Mouse (Mus musculus): ENCODE results near the gene Cenpx. TPM values are rescaled to one million over a fixed set of nuclear protein-coding genes. Genes with fewer than 3 reads are reported as not detected.

The Cenpx gene
- polyA plus RNA-seq, 1 experiment from 2014 or later, result 140 TPM

GRCm38 (mm10) chr11:120719841-120720376 is 6.4 kb upstream of the Cenpx start:
- WGBS, result 86% methylated on average over 13 of the region's 13 CpGs

GRCm38 (mm10) chr11:120719242-120719641 is 5.7 kb upstream of the Cenpx start:
- peaks cover 11% of the 10 kb centered on the region for H3K4me1 ChIP-seq (ENCODE audit: control insufficient read depth, insufficient read depth, low read length)
- no peak overlapping the region for H3K4me2 ChIP-seq (ENCODE audit: low read length)
- ATAC-seq (no peak), DNase-seq (ENCODE audit: low spot score) (no peak)
- H3K27ac ChIP-seq (ENCODE audit: low read depth, low read length), result no peak overlapping the region
- no peaks in the 10 kb centered on the region for H3K27me3 ChIP-seq (replicated peaks; ENCODE audit: control insufficient read depth, insufficient read depth, low read length)
- peaks cover 45% of the 10 kb centered on the region for H3K36me3 ChIP-seq (ENCODE audit: control insufficient read depth, insufficient read depth, low read length)
- no peaks in the 10 kb centered on the region for H3K9me3 ChIP-seq (replicated peaks; ENCODE audit: control insufficient read depth, low read length)
- no peak overlapping the region for H3K9ac ChIP-seq (ENCODE audit: low read length)
- H3K4me3 ChIP-seq (ENCODE audit: low read depth, low read length), result no peak overlapping the region
- 96% methylated on average over 9 of the region's 9 CpGs for WGBS

More at GRCm38 (mm10) chr11:120719841-120720376, 6.4 kb upstream of the Cenpx start:
- H3K9ac ChIP-seq (ENCODE audit: low read length), result no peak overlapping the region
- ATAC-seq (no peak), DNase-seq (ENCODE audit: low spot score) (no peak)
- H3K9me3 ChIP-seq (replicated peaks; ENCODE audit: control insufficient read depth, low read length), result no peaks in the 10 kb centered on the region
- no peaks in the 10 kb centered on the region for H3K27me3 ChIP-seq (replicated peaks; ENCODE audit: control insufficient read depth, insufficient read depth, low read length)
- no peak overlapping the region for H3K4me2 ChIP-seq (ENCODE audit: low read length)
- no peak overlapping the region for H3K4me3 ChIP-seq (ENCODE audit: low read depth, low read length)
- H3K27ac ChIP-seq (ENCODE audit: low read depth, low read length), result no peak overlapping the region
- peaks cover 7% of the 10 kb centered on the region for H3K4me1 ChIP-seq (ENCODE audit: control insufficient read depth, insufficient read depth, low read length)
- H3K36me3 ChIP-seq (ENCODE audit: control insufficient read depth, insufficient read depth, low read length), result peaks cover 45% of the 10 kb centered on the region

GRCm38 (mm10) chr11:120715131-120715530 is 1.6 kb upstream of the Cenpx start:
- Histone ChIP-seq H3K27me3 (replicated peaks; ENCODE audit: control insufficient read depth, insufficient read depth, low read length) (no peaks in the 10 kb centered on the region), H3K4me2 (ENCODE audit: low read length) (no peak overlapping the region), H3K4me3 (ENCODE audit: low read depth, low read length) (no peak overlapping the region), H3K9me3 (replicated peaks; ENCODE audit: control insufficient read depth, low read length) (no peaks in the 10 kb centered on the region), H3K27ac (ENCODE audit: low read depth, low read length) (no peak overlapping the region), H3K4me1 (ENCODE audit: control insufficient read depth, insufficient read depth, low read length) (peaks cover 9% of the 10 kb centered on the region), H3K9ac (ENCODE audit: low read length) (no peak overlapping the region), H3K36me3 (ENCODE audit: control insufficient read depth, insufficient read depth, low read length) (peaks cover 54% of the 10 kb centered on the region)
- 91% methylated on average over 9 of the region's 9 CpGs for WGBS
- ATAC-seq, result no peak
- DNase-seq (ENCODE audit: low spot score), result no peak

- no peaks in the 10 kb centered on the region for H3K27me3 ChIP-seq (replicated peaks; ENCODE audit: control insufficient read depth, insufficient read depth, low read length)
- ATAC-seq (no peak), DNase-seq (ENCODE audit: low spot score) (no peak)
- 63% methylated on average over 10 of the region's 10 CpGs for WGBS
- no peak overlapping the region for H3K27ac ChIP-seq (ENCODE audit: low read depth, low read length)
- peak overlapping the region; percentile 50 for H3K4me3 ChIP-seq (ENCODE audit: low read depth, low read length)
- no peaks in the 10 kb centered on the region for H3K9me3 ChIP-seq (replicated peaks; ENCODE audit: control insufficient read depth, low read length)
- peak overlapping the region; percentile 75 for H3K9ac ChIP-seq (ENCODE audit: low read length)
- H3K36me3 ChIP-seq (ENCODE audit: control insufficient read depth, insufficient read depth, low read length), result peaks cover 53% of the 10 kb centered on the region
- H3K4me2 ChIP-seq (ENCODE audit: low read length), result peak overlapping the region; percentile 84
- peaks cover 9% of the 10 kb centered on the region for H3K4me1 ChIP-seq (ENCODE audit: control insufficient read depth, insufficient read depth, low read length)
Observed at GRCm38 (mm10) chr11:120714546-120714945, 1.0 kb upstream of the Cenpx start.

DNA sequence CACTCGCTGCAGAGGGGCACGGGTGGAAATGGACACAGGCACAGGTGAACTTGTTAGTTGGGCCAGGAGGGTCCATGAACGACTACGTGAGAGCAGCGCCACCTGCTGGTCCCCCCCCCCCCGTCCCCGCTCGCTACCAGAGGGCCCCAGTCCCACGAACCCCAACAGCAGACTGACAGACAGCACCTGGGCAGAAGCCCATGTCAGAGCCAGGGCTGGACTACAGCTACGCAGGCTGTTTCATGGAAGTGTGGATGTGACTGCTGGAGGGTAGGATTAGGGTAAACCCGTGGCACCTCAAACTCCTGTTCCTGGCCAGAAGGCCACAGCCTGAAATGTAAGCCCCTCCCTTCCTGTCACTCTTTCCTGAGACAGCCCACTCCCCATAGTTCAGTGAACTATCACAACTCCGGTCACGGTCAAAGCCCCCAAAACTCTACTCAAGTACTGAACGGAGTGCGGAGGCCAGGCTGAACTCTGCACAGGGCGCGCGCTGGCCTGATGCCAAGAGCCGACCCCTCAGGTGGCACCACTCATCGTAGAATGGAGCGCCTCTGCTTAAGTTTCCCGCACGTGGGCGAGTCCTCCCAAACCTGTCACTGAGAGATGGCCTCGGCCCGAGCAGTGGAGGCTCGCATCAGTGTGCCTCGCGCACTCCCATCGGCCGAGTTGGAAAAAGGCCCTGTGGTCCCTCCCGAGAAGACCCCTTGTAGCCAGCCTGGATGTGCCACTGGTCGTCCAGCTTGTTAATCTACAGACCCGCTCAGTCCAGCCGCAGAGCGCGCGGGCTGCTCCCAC is 568 bp downstream of the Cenpx start:
- peaks cover 9% of the 10 kb centered on the region for H3K4me1 ChIP-seq (ENCODE audit: control insufficient read depth, insufficient read depth, low read length)
- ATAC-seq (peak; percentile 1), DNase-seq (ENCODE audit: low spot score) (peak; percentile 55)
- no peaks in the 10 kb centered on the region for H3K27me3 ChIP-seq (replicated peaks; ENCODE audit: control insufficient read depth, insufficient read depth, low read length)
- H3K4me2 ChIP-seq (ENCODE audit: low read length), result peak overlapping the region; percentile 94
- peak overlapping the region; percentile 50 for H3K4me3 ChIP-seq (ENCODE audit: low read depth, low read length)
- H3K27ac ChIP-seq (ENCODE audit: low read depth, low read length), result peak overlapping the region; percentile 63
- under 1% methylated on average over 38 of the region's 38 CpGs for WGBS
- H3K36me3 ChIP-seq (ENCODE audit: control insufficient read depth, insufficient read depth, low read length), result peaks cover 43% of the 10 kb centered on the region
- no peaks in the 10 kb centered on the region for H3K9me3 ChIP-seq (replicated peaks; ENCODE audit: control insufficient read depth, low read length)
- H3K9ac ChIP-seq (ENCODE audit: low read length), result peak overlapping the region; percentile 70

- Histone ChIP-seq H3K36me3 (ENCODE audit: control insufficient read depth, insufficient read depth, low read length) (peaks cover 34% of the 10 kb centered on the region), H3K4me1 (ENCODE audit: control insufficient read depth, insufficient read depth, low read length) (peaks cover 9% of the 10 kb centered on the region), H3K27me3 (replicated peaks; ENCODE audit: control insufficient read depth, insufficient read depth, low read length) (no peaks in the 10 kb centered on the region), H3K27ac (ENCODE audit: low read depth, low read length) (no peak overlapping the region), H3K4me3 (ENCODE audit: low read depth, low read length) (no peak overlapping the region), H3K9me3 (replicated peaks; ENCODE audit: control insufficient read depth, low read length) (no peaks in the 10 kb centered on the region), H3K4me2 (ENCODE audit: low read length) (peak overlapping the region; percentile 94), H3K9ac (ENCODE audit: low read length) (no peak overlapping the region)
- 63% methylated on average over 8 of the region's 8 CpGs for WGBS
- DNase-seq (ENCODE audit: low spot score) (no peak), ATAC-seq (no peak)
Observed at GRCm38 (mm10) chr11:120711980-120712604, 1.4 kb downstream of the Cenpx start.

DNA sequence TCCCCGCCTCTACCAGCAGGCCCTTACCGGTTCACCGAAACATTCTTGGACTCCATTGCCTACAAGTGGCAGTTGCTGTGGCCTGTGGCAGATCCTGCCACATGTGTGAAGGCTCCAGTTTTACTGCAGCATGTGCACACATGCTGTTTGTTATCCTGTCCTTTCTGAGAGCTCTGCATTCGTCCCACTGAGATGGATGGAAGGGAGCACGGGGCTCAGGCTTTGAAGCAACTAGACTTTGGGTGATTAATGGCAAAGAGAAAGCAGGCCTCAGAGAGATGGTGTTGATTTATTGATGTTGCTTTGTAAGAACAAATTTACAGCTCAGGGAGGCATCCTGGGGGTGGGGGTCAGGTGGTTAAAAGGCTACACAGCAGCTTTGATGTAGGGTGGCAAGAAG is 2.9 kb downstream of the Cenpx start:
- 82% methylated on average over 5 of the region's 5 CpGs for WGBS
- peaks cover 11% of the 10 kb centered on the region for H3K4me1 ChIP-seq (ENCODE audit: control insufficient read depth, insufficient read depth, low read length)

DNA sequence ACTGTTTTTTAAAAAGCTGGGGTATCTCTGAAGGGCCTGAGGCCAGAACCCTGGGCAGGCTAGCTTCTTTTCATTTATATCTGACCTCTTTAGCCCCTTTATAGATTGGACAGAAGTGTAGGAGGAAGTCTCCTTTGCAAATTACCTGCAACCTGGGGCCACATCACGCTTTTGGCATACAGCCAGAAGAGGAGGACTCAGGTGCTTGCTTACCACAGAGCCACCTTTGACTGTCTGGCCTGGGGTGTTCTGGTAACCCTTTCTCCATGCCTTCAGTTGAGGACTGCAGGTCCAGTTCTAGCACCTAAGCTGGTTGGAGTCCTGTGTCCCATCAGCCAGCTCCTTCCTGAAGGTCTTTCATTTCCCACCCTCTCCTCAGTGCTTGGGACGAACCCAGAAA is 4.0 kb downstream of the Cenpx start:
- WGBS, result 75% methylated on average over 2 of the region's 2 CpGs

More for the DNA sequence above, 2.9 kb downstream of the Cenpx start:
- H3K27me3 ChIP-seq (replicated peaks; ENCODE audit: control insufficient read depth, insufficient read depth, low read length), result no peaks in the 10 kb centered on the region
- H3K27ac ChIP-seq (ENCODE audit: low read depth, low read length), result no peak overlapping the region
- no peak overlapping the region for H3K9ac ChIP-seq (ENCODE audit: low read length)
- H3K4me3 ChIP-seq (ENCODE audit: low read depth, low read length), result no peak overlapping the region
- no peaks in the 10 kb centered on the region for H3K9me3 ChIP-seq (replicated peaks; ENCODE audit: control insufficient read depth, low read length)
- no peak overlapping the region for H3K4me2 ChIP-seq (ENCODE audit: low read length)
- DNase-seq (ENCODE audit: low spot score), result no peak
- peaks cover 26% of the 10 kb centered on the region for H3K36me3 ChIP-seq (ENCODE audit: control insufficient read depth, insufficient read depth, low read length)
- ATAC-seq, result no peak

DNA sequence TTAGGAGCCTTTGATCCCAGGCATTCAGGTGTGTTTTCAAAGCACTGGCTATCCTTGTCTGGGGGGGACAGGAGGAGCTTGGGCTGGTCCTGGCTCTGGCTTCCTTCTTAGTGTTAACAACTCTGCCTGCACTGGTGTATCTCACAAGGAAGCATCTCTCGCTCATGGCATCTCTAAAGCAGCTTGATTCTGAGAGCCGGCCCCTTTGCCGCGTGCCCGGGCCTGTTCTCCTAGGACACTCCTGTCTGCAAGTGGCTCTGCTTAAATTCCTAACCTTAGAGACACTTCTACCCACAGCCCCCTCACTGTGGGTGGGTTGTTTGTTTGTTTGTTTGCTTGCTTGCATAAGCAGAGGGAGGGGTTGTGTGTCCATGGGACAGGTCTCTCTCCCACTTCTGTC is 5.6 kb downstream of the Cenpx start:
- Histone ChIP-seq H3K4me1 (ENCODE audit: control insufficient read depth, insufficient read depth, low read length) (peaks cover 11% of the 10 kb centered on the region; the same call in 1 of the 2 replicates), H3K4me2 (ENCODE audit: low read length) (no peak overlapping the region), H3K27me3 (replicated peaks; ENCODE audit: control insufficient read depth, insufficient read depth, low read length) (no peaks in the 10 kb centered on the region), H3K27ac (ENCODE audit: low read depth, low read length) (no peak overlapping the region), H3K9ac (ENCODE audit: low read length) (no peak overlapping the region), H3K36me3 (ENCODE audit: control insufficient read depth, insufficient read depth, low read length) (peaks cover 30% of the 10 kb centered on the region), H3K9me3 (replicated peaks; ENCODE audit: control insufficient read depth, low read length) (no peaks in the 10 kb centered on the region), H3K4me3 (ENCODE audit: low read depth, low read length) (no peak overlapping the region)
- no peak for ATAC-seq
- DNase-seq (ENCODE audit: low spot score), result no peak
- WGBS, result 39% methylated on average over 5 of the region's 5 CpGs

More for the DNA sequence above, 4.0 kb downstream of the Cenpx start:
- Histone ChIP-seq H3K27ac (ENCODE audit: low read depth, low read length) (no peak overlapping the region), H3K9ac (ENCODE audit: low read length) (no peak overlapping the region), H3K36me3 (ENCODE audit: control insufficient read depth, insufficient read depth, low read length) (peaks cover 20% of the 10 kb centered on the region), H3K9me3 (replicated peaks; ENCODE audit: control insufficient read depth, low read length) (no peaks in the 10 kb centered on the region), H3K4me2 (ENCODE audit: low read length) (no peak overlapping the region), H3K4me3 (ENCODE audit: low read depth, low read length) (no peak overlapping the region), H3K27me3 (replicated peaks; ENCODE audit: control insufficient read depth, insufficient read depth, low read length) (no peaks in the 10 kb centered on the region), H3K4me1 (ENCODE audit: control insufficient read depth, insufficient read depth, low read length) (peaks cover 17% of the 10 kb centered on the region)
- no peak for ATAC-seq
- DNase-seq (ENCODE audit: low spot score), result no peak
